Mouse (Mus musculus): ENCODE measurements around the gene Naa80.

GRCm38 (mm10) chr9:107603251-107603650 is 24.6 kb downstream of the Naa80 start:
- TF ChIP-seq POLR2A (IDR thresholded peaks at IDR 0.05; ENCODE audit: borderline replicate concordance, low read depth, low read length), result no peak
- TF ChIP-seq CTCF (IDR thresholded peaks at IDR 0.05; ENCODE audit: low read depth, low read length), result no peak

Data from bone marrow macrophage, adult 2 months (primary cell).